Mouse (Mus musculus) liver, embryonic 12.5 days (tissue): ENCODE measurements around the gene Phactr3. TPM values are rescaled to one million over a fixed set of nuclear protein-coding genes. Genes with fewer than 3 reads are reported as not detected.

ENCODE experiments used
- ATAC-seq: fragments of 200-750 bp; cut with Nextera tagmentation; 2 replicates; pipeline ENCODE4 v1.8.0; 2017; ENCODE audit warnings: moderate number of reproducible peaks, mild to moderate bottlenecking, moderate library complexity
- H3K27ac ChIP-seq: fragments of 300-500 bp; sonication (generic); 2 replicates; pipeline ENCODE4 v1.5.1; 2016; ENCODE audit warnings: mild to moderate bottlenecking
- H3K27me3 ChIP-seq: fragments of 300-500 bp; sonication (generic); replicated peaks from 2 replicates; pipeline ENCODE4 v1.6.1; 2016; ENCODE audit warnings: mild to moderate bottlenecking, moderate library complexity
- H3K36me3 ChIP-seq: fragments of 300-500 bp; sonication (generic); 2 replicates; pipeline ENCODE4 v1.6.1; 2016; ENCODE audit warnings: mild to moderate bottlenecking, moderate library complexity
- H3K4me1 ChIP-seq: fragments of 300-500 bp; sonication (generic); 2 replicates; pipeline ENCODE4 v1.6.1; 2016
- H3K4me2 ChIP-seq: fragments of 300-500 bp; sonication (generic); 2 replicates; pipeline ENCODE4 v1.6.1; 2016; ENCODE audit warnings: mild to moderate bottlenecking, moderate library complexity
- H3K4me3 ChIP-seq: fragments of 300-500 bp; sonication (generic); 2 replicates; pipeline ENCODE4 v1.5.1; 2016; ENCODE audit warnings: mild to moderate bottlenecking, moderate library complexity
- H3K9ac ChIP-seq: fragments of 300-500 bp; sonication (generic); 2 replicates; pipeline ENCODE4 v1.6.1; 2016; ENCODE audit warnings: mild to moderate bottlenecking, moderate library complexity
- H3K9me3 ChIP-seq: fragments of 300-500 bp; sonication (generic); replicated peaks from 2 replicates; pipeline ENCODE4 v1.6.1; 2016; ENCODE audit warnings: mild to moderate bottlenecking, moderate library complexity
- WGBS: fragments of 180-500 bp; shearing (Covaris S2); methylation state at CpG from one replicate; pipeline ENCODE4 v1.1.7; 2016; ENCODE audit not compliant: insufficient replicate concordance; 5-methylcytosine and 5-hydroxymethylcytosine counted together
- polyA plus RNA-seq: library from polyadenylated mRNA; unstranded; fragments of >200 nt; fragmentation: Nextera tagmentation; extraction: Ambion mirVana; gene quantifications from 2 replicates; pipeline ENCODE4 v1.2.1, GENCODE M21; 2016

Phactr3 gene
- polyA plus RNA-seq, 1 experiment from 2014 or later = 0.18 TPM

GRCm38 (mm10) chr2:178208186-178208600, 89.4 kb downstream of the Phactr3 start:
- Histone ChIP-seq H3K9ac (no peak overlapping the region), H3K4me1 (no peaks in the 10 kb centered on the region), H3K36me3 (no peaks in the 10 kb centered on the region), H3K4me3 (no peak overlapping the region), H3K27ac (no peak overlapping the region), H3K9me3 (no peaks in the 10 kb centered on the region), H3K27me3 (no peaks in the 10 kb centered on the region), H3K4me2 (no peak overlapping the region)
- 58% methylated on average over 5 of the region's 5 CpGs for WGBS
- no peak for ATAC-seq

- WGBS = 73% methylated on average over 2 of the region's 2 CpGs
- ATAC-seq = no peak
- Histone ChIP-seq H3K4me2 (no peak overlapping the region), H3K27ac (no peak overlapping the region), H3K4me3 (no peak overlapping the region), H3K4me1 (no peaks in the 10 kb centered on the region), H3K36me3 (no peaks in the 10 kb centered on the region), H3K9me3 (no peaks in the 10 kb centered on the region), H3K9ac (no peak overlapping the region), H3K27me3 (no peaks in the 10 kb centered on the region)
These were observed 95.1 kb downstream of the Phactr3 start for GRCm38 (mm10) chr2:178213826-178214225.

- H3K4me1 ChIP-seq = no peaks in the 10 kb centered on the region
- H3K27ac ChIP-seq = no peak overlapping the region
- no peaks in the 10 kb centered on the region for H3K27me3 ChIP-seq
- no peaks in the 10 kb centered on the region for H3K36me3 ChIP-seq
- WGBS = 63% methylated on average over 1 of the region's 1 CpGs
- no peak overlapping the region for H3K4me3 ChIP-seq
- no peak overlapping the region for H3K4me2 ChIP-seq
- H3K9ac ChIP-seq = no peak overlapping the region
- no peak for ATAC-seq
- H3K9me3 ChIP-seq = no peaks in the 10 kb centered on the region
These were observed 95.8 kb downstream of the Phactr3 start for GRCm38 (mm10) chr2:178214531-178214930.

GRCm38 (mm10) chr2:178218461-178218860, 99.7 kb downstream of the Phactr3 start:
- 54% methylated on average over 4 of the region's 4 CpGs for WGBS
- no peaks in the 10 kb centered on the region for H3K4me1 ChIP-seq
- H3K27ac ChIP-seq = no peak overlapping the region
- no peaks in the 10 kb centered on the region for H3K27me3 ChIP-seq
- no peaks in the 10 kb centered on the region for H3K36me3 ChIP-seq
- H3K9me3 ChIP-seq = no peaks in the 10 kb centered on the region
- H3K4me2 ChIP-seq = no peak overlapping the region
- no peak for ATAC-seq
- no peak overlapping the region for H3K4me3 ChIP-seq
- no peak overlapping the region for H3K9ac ChIP-seq

GRCm38 (mm10) chr2:178219454-178220147, 100.8 kb downstream of the Phactr3 start:
- no peaks in the 10 kb centered on the region for H3K27me3 ChIP-seq
- no peaks in the 10 kb centered on the region for H3K36me3 ChIP-seq
- peak; percentile 74 for ATAC-seq
- no peak overlapping the region for H3K9ac ChIP-seq
- H3K4me3 ChIP-seq = no peak overlapping the region
- H3K4me1 ChIP-seq = no peaks in the 10 kb centered on the region
- H3K4me2 ChIP-seq = no peak overlapping the region
- no peak overlapping the region for H3K27ac ChIP-seq
- no peaks in the 10 kb centered on the region for H3K9me3 ChIP-seq
- WGBS = 51% methylated on average over 5 of the region's 5 CpGs

GRCm38 (mm10) chr2:178220148-178220717, 101.5 kb downstream of the Phactr3 start:
- no peak overlapping the region for H3K9ac ChIP-seq
- H3K27ac ChIP-seq = no peak overlapping the region
- WGBS = 71% methylated on average over 3 of the region's 3 CpGs
- H3K27me3 ChIP-seq = no peaks in the 10 kb centered on the region
- H3K4me3 ChIP-seq = no peak overlapping the region
- H3K4me1 ChIP-seq = no peaks in the 10 kb centered on the region
- no peaks in the 10 kb centered on the region for H3K9me3 ChIP-seq
- no peak for ATAC-seq
- no peak overlapping the region for H3K4me2 ChIP-seq
- no peaks in the 10 kb centered on the region for H3K36me3 ChIP-seq

GRCm38 (mm10) chr2:178221003-178221402, 102.2 kb downstream of the Phactr3 start:
- WGBS = 71% methylated on average over 3 of the region's 3 CpGs
- ATAC-seq = peak; percentile 63; the same call in 1 of the 2 replicates

GRCm38 (mm10) chr2:178229231-178229630, 110.5 kb downstream of the Phactr3 start:
- H3K27ac ChIP-seq = no peak overlapping the region
- H3K4me3 ChIP-seq = no peak overlapping the region
- ATAC-seq = no peak
- H3K27me3 ChIP-seq = no peaks in the 10 kb centered on the region
- no peaks in the 10 kb centered on the region for H3K36me3 ChIP-seq
- H3K4me1 ChIP-seq = no peaks in the 10 kb centered on the region
- H3K4me2 ChIP-seq = no peak overlapping the region
- peaks cover 5% of the 10 kb centered on the region for H3K9me3 ChIP-seq
- 72% methylated on average over 8 of the region's 8 CpGs for WGBS
- H3K9ac ChIP-seq = no peak overlapping the region

More at GRCm38 (mm10) chr2:178221003-178221402, 102.2 kb downstream of the Phactr3 start:
- Histone ChIP-seq H3K9me3 (no peaks in the 10 kb centered on the region), H3K27ac (no peak overlapping the region), H3K4me1 (no peaks in the 10 kb centered on the region), H3K36me3 (no peaks in the 10 kb centered on the region), H3K27me3 (no peaks in the 10 kb centered on the region), H3K9ac (no peak overlapping the region), H3K4me3 (no peak overlapping the region), H3K4me2 (no peak overlapping the region)

- Histone ChIP-seq H3K4me2 (no peak overlapping the region), H3K9ac (no peak overlapping the region), H3K36me3 (no peaks in the 10 kb centered on the region), H3K27ac (no peak overlapping the region), H3K4me3 (no peak overlapping the region), H3K4me1 (no peaks in the 10 kb centered on the region), H3K27me3 (no peaks in the 10 kb centered on the region), H3K9me3 (peaks cover 5% of the 10 kb centered on the region)
- WGBS = 60% methylated on average over 5 of the region's 5 CpGs
- no peak for ATAC-seq
These were observed 114.7 kb downstream of the Phactr3 start for GRCm38 (mm10) chr2:178233487-178233886.

- ATAC-seq = no peak
- no peak overlapping the region for H3K27ac ChIP-seq
- no peaks in the 10 kb centered on the region for H3K36me3 ChIP-seq
- no peak overlapping the region for H3K4me2 ChIP-seq
- no peak overlapping the region for H3K9ac ChIP-seq
- no peaks in the 10 kb centered on the region for H3K27me3 ChIP-seq
- no peak overlapping the region for H3K4me3 ChIP-seq
- H3K4me1 ChIP-seq = no peaks in the 10 kb centered on the region
- 69% methylated on average over 3 of the region's 3 CpGs for WGBS
- H3K9me3 ChIP-seq = no peaks in the 10 kb centered on the region
These were observed 118.3 kb downstream of the Phactr3 start for GRCm38 (mm10) chr2:178237056-178237455.

GRCm38 (mm10) chr2:178238503-178238902, 119.7 kb downstream of the Phactr3 start:
- H3K27me3 ChIP-seq = no peaks in the 10 kb centered on the region
- no peak overlapping the region for H3K9ac ChIP-seq
- no peak overlapping the region for H3K4me3 ChIP-seq
- H3K27ac ChIP-seq = no peak overlapping the region
- H3K36me3 ChIP-seq = no peaks in the 10 kb centered on the region
- WGBS = 21% methylated on average over 2 of the region's 2 CpGs
- no peak overlapping the region for H3K4me2 ChIP-seq
- H3K4me1 ChIP-seq = no peaks in the 10 kb centered on the region
- no peak for ATAC-seq
- no peaks in the 10 kb centered on the region for H3K9me3 ChIP-seq

- H3K36me3 ChIP-seq = no peaks in the 10 kb centered on the region
- WGBS = 64% methylated on average over 8 of the region's 8 CpGs
- H3K4me3 ChIP-seq = no peak overlapping the region
- no peak overlapping the region for H3K9ac ChIP-seq
- H3K27ac ChIP-seq = no peak overlapping the region
- no peaks in the 10 kb centered on the region for H3K9me3 ChIP-seq
- H3K4me2 ChIP-seq = no peak overlapping the region
- ATAC-seq = no peak
- no peaks in the 10 kb centered on the region for H3K27me3 ChIP-seq
- H3K4me1 ChIP-seq = no peaks in the 10 kb centered on the region
These were observed 122.1 kb downstream of the Phactr3 start for GRCm38 (mm10) chr2:178240886-178241285.
